Mouse (Mus musculus) lung, adult 2 months (tissue): ENCODE results near the gene Dtd2.

Source experiments
- CTCF ChIP-seq: fragments of 200-500 bp; IDR thresholded peaks from 2 replicates; pipeline ENCODE4 v1.5.1; 2011; ENCODE audit warnings: mild to moderate bottlenecking, low read length, control low read depth; ENCODE audit not compliant: insufficient read depth
- POLR2A ChIP-seq: fragments of 200-500 bp; IDR thresholded peaks from 2 replicates; pipeline ENCODE4 v1.6.1; 2011; ENCODE audit warnings: low read depth, mild to moderate bottlenecking, control low read depth, low read length, borderline replicate concordance; ENCODE audit errors: extremely low read depth

DNA sequence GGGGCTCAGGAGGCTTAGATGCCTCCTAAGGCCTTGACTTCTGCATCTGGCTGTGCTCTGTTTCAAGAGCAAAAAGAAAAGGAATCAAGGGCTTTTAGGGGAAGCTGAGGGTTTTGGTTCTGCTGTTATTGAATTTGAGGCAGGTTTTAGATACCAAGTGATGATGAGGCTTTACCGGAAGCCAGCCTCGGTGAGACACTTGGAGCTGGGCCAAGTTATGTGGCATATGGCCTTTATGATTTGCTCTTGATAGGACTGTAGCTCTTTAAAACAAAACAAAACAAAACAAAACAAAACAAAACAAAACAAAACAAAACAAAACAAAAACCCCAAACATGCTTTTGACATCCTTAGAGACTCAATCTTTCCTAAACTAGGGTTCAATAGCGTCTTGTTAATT is 28.7 kb upstream of the Dtd2 start:
- TF ChIP-seq CTCF (no peak), POLR2A (no peak)
